ENCODE assay signal across 24 mouse cellular contexts in genomic region chr12:108159863-108160262, GRCm38 (mm10). TPM values are rescaled to one million over a fixed set of nuclear protein-coding genes. Genes with fewer than 3 reads are reported as not detected.
A peak's percentile ranks its signal among the peaks of the same experiment; 100 is the strongest.
DNase-seq lines count a peak whose midpoint lies in the region; ATAC-seq and TF ChIP-seq lines count a peak whose summit lies in the region.
"Had no signal": no experiment of that assay in that cellular context is flagged by ENCODE, and none has a peak within 500 bp of the region (broad histone marks: within the 10 kb centered on the region; RNA-seq: fewer than 3 reads in every experiment).

No protein-coding gene starts in this region.

- peaks cover 47% of the 10 kb centered on the region for H3K36me3 ChIP-seq in forebrain, postnatal 0 days (ENCODE audit: insufficient read depth)
- peaks cover 2% of the 10 kb centered on the region; the same call in 1 of the 2 replicates for H3K36me3 ChIP-seq in forebrain, embryonic 16.5 days (ENCODE audit: control insufficient read depth, insufficient read depth)
- H3K36me3 ChIP-seq in kidney, adult 2 months (ENCODE audit: control insufficient read depth, insufficient read depth, low read length): no peaks in the 10 kb centered on the region; the same call in none of the 2 replicates

- intact Hi-C loops in left cerebral cortex, adult 2 months (cut with DNase I): no loop called here

- no peak overlapping the region for H3K4me2 ChIP-seq in forebrain, postnatal 0 days (ENCODE audit: low read depth)
- H3K4me2 ChIP-seq in forebrain, embryonic 16.5 days (ENCODE audit: low read length): no peak overlapping the region
- H3K4me2 ChIP-seq: heart, embryonic 15.5 days; hindbrain, embryonic 12.5 days; limb, embryonic 13.5 days; liver, embryonic 12.5 days; midbrain, embryonic 11.5 days; neural tube, embryonic 13.5 days had no signal

- TF ChIP-seq POLR2A in kidney, adult 2 months (IDR thresholded peaks at IDR 0.05; ENCODE audit: low read depth, low read length): no peak

- DNase-seq in forebrain, postnatal 0 days: no peak
- no peak for DNase-seq in left cerebral cortex, adult 2 months (ENCODE audit: extremely low spot score in 1 of 2, low spot score in 2 of 2)
- no peak for DNase-seq in left cerebral cortex, adult 11 months (ENCODE audit: low spot score)
- peak; percentile 17 for DNase-seq in ES-CJ7 (ENCODE audit: low read depth, low spot score)
- no peak for DNase-seq in heart, adult 18-20 months
- DNase-seq in kidney, adult 2 months: no peak
- DNase-seq: adrenal gland, adult 8-10 months; cerebellum, adult 2 months; cerebellum, postnatal 14 days; kidney, adult 11 months; kidney, postnatal 10 days; lung, adult 18-20 months; lung, postnatal 14 days; thymus, postnatal 4 days had no signal

- H3K9me3 ChIP-seq in forebrain, postnatal 0 days (ENCODE audit: low read length): no peaks in the 10 kb centered on the region
- H3K9me3 ChIP-seq in forebrain, embryonic 16.5 days (ENCODE audit: control insufficient read depth, low read length): no peaks in the 10 kb centered on the region
- H3K9me3 ChIP-seq: heart, embryonic 10.5 days; heart, embryonic 15.5 days; hindbrain, embryonic 12.5 days; limb, embryonic 13.5 days; liver, embryonic 12.5 days; neural tube, embryonic 13.5 days had no signal

- no peak for ATAC-seq in forebrain, postnatal 0 days
- no peak for ATAC-seq in forebrain, embryonic 16.5 days
- ATAC-seq in granulocyte monocyte progenitor cell, adult 5-6 weeks (replicated peaks; ENCODE audit: poor library complexity, severe bottlenecking): 0 out of 2 replicates have a peak, but pooled peaks have one; percentile 22
- ATAC-seq: forebrain, embryonic 14.5 days; liver, embryonic 12.5 days had no signal

- no peak overlapping the region for H3K4me3 ChIP-seq in forebrain, postnatal 0 days (ENCODE audit: low read depth, low read length)
- H3K4me3 ChIP-seq in forebrain, embryonic 16.5 days (replicated peaks; ENCODE audit: low read length): no peak overlapping the region
- H3K4me3 ChIP-seq in left cerebral cortex, adult 2 months: no peak overlapping the region
- no peak overlapping the region for H3K4me3 ChIP-seq in kidney, adult 2 months (ENCODE audit: insufficient read depth, low read depth, low read length)
- H3K4me3 ChIP-seq: heart, embryonic 10.5 days; heart, embryonic 15.5 days; hindbrain, embryonic 12.5 days; limb, embryonic 13.5 days; liver, embryonic 12.5 days; neural tube, embryonic 13.5 days had no signal

- TF ChIP-seq CTCF in forebrain, postnatal 0 days (IDR thresholded peaks at IDR 0.05; ENCODE audit: low read depth): 0 out of 2 replicates have a peak, but pooled peaks have one; percentile 12
- peak; percentile 13 for TF ChIP-seq CTCF in left cerebral cortex, adult 2 months (IDR thresholded peaks at IDR 0.05)
- no peak for TF ChIP-seq CTCF in kidney, adult 2 months (conservative IDR thresholded peaks at IDR 0.05; ENCODE audit: insufficient read depth, insufficient read length, low read depth, low read length)

- no peak overlapping the region for H3K9ac ChIP-seq in forebrain, postnatal 0 days
- H3K9ac ChIP-seq in forebrain, embryonic 16.5 days (replicated peaks; ENCODE audit: low read depth, low read length): no peak overlapping the region
- H3K9ac ChIP-seq: heart, embryonic 15.5 days; hindbrain, embryonic 12.5 days; limb, embryonic 13.5 days; liver, embryonic 12.5 days; neural tube, embryonic 13.5 days had no signal

- H3K4me1 ChIP-seq in forebrain, postnatal 0 days (ENCODE audit: insufficient read depth): no peaks in the 10 kb centered on the region
- no peaks in the 10 kb centered on the region for H3K4me1 ChIP-seq in forebrain, embryonic 16.5 days (replicated peaks; ENCODE audit: control insufficient read depth, insufficient read depth, low read length)
- no peaks in the 10 kb centered on the region for H3K4me1 ChIP-seq in kidney, adult 2 months (ENCODE audit: control insufficient read depth, insufficient read depth, low read length)
- H3K4me1 ChIP-seq: heart, embryonic 10.5 days; heart, embryonic 15.5 days; hindbrain, embryonic 12.5 days; limb, embryonic 13.5 days; liver, embryonic 12.5 days; neural tube, embryonic 13.5 days had no signal

- no peaks in the 10 kb centered on the region for H3K27me3 ChIP-seq in forebrain, postnatal 0 days (ENCODE audit: insufficient read depth, low read length)
- no peaks in the 10 kb centered on the region for H3K27me3 ChIP-seq in forebrain, embryonic 16.5 days (replicated peaks; ENCODE audit: control insufficient read depth, insufficient read depth, low read length)
- H3K27me3 ChIP-seq in kidney, adult 2 months (replicated peaks; ENCODE audit: control insufficient read depth, insufficient read depth, low read length): no peaks in the 10 kb centered on the region
- H3K27me3 ChIP-seq: heart, embryonic 15.5 days; hindbrain, embryonic 12.5 days; limb, embryonic 13.5 days; liver, embryonic 12.5 days; neural tube, embryonic 13.5 days had no signal

- H3K27ac ChIP-seq in forebrain, postnatal 0 days (ENCODE audit: low read depth, low read length): no peak overlapping the region
- H3K27ac ChIP-seq in forebrain, embryonic 16.5 days (ENCODE audit: low read length): no peak overlapping the region
- H3K27ac ChIP-seq in left cerebral cortex, adult 2 months: no peak overlapping the region
- H3K27ac ChIP-seq in kidney, adult 2 months (ENCODE audit: insufficient read depth, low read depth, low read length): no peak overlapping the region
- H3K27ac ChIP-seq: heart, embryonic 10.5 days; heart, embryonic 15.5 days; hindbrain, embryonic 12.5 days; limb, embryonic 13.5 days; liver, embryonic 12.5 days; neural tube, embryonic 13.5 days had no signal

RNA-seq across cellular contexts. Expression of gene Setd3, which starts 19.3 kb away (rescaled TPM):
- 124 and 126 TPM in 2 replicates for total RNA-seq in forebrain, postnatal 0 days (2014; rRNA removed)
- polyA plus RNA-seq in forebrain, postnatal 0 days (2015; fragmentation: Nextera tagmentation; extraction: Ambion mirVana): 92.5 and 102 TPM in 2 replicates
- polyA plus RNA-seq in forebrain, embryonic 16.5 days (2015; fragmentation: Nextera tagmentation; extraction: Ambion mirVana): 104 and 116 TPM in 2 replicates
- total RNA-seq in left cerebral cortex, adult 2 months (2021): 100 to 1,000 TPM; 167 to 185 TPM
- total RNA-seq in granulocyte monocyte progenitor cell, adult 5-6 weeks (2014; fragmentation: Nextera tagmentation): 52.4 and 54.4 TPM in 2 replicates
- 72.8 and 78.1 TPM in 2 replicates for total RNA-seq in granulocyte monocyte progenitor cell, adult 5-6 weeks (2017)
- total RNA-seq in heart, adult 18-20 months (2021): 10 to 100 TPM; 89.9 to 97.2 TPM
- polyA plus RNA-seq in kidney, adult 2 months (2012; rRNA removed): 32.5 and 38.5 TPM in 2 replicates

RNA-seq across cellular contexts. Expression of gene Ccnk, which starts 19.5 kb away (rescaled TPM):
- 13.5 TPM in 2 replicates for total RNA-seq in forebrain, postnatal 0 days (2014; rRNA removed)
- polyA plus RNA-seq in forebrain, postnatal 0 days (2015; fragmentation: Nextera tagmentation; extraction: Ambion mirVana): 1.9 and 2.4 TPM in 2 replicates
- 3.1 and 3.2 TPM in 2 replicates for polyA plus RNA-seq in forebrain, embryonic 16.5 days (2015; fragmentation: Nextera tagmentation; extraction: Ambion mirVana)
- 10 to 100 TPM; 30.4 to 33.4 TPM for total RNA-seq in left cerebral cortex, adult 2 months (2021)
- 62.2 and 74.2 TPM in 2 replicates for total RNA-seq in granulocyte monocyte progenitor cell, adult 5-6 weeks (2014; fragmentation: Nextera tagmentation)
- total RNA-seq in granulocyte monocyte progenitor cell, adult 5-6 weeks (2017): 7.4 and 15.4 TPM in 2 replicates
- total RNA-seq in heart, adult 18-20 months (2021): 10 to 100 TPM; 25.6 to 30.2 TPM
- 11.4 and 12.6 TPM in 2 replicates for polyA plus RNA-seq in kidney, adult 2 months (2012; rRNA removed)
